Mouse (Mus musculus): ENCODE results near the gene Dhx33.

- TF ChIP-seq EP300 (IDR thresholded peaks at IDR 0.05) (no peak), CTCF (IDR thresholded peaks at IDR 0.05) (no peak)
Measured at GRCm38 (mm10) chr11:71008321-71008720, 4.1 kb upstream of the Dhx33 start.

All from lung, postnatal 0 days (tissue).